Mouse (Mus musculus) left cerebral cortex, adult 8-10 months (tissue): ENCODE measurements at regions not wholly inside any gene's neighbourhood (a gene's known extent, or its start where the extent isn't known, plus 50 kb on each side); places are given as distances from the start of the nearest gene placed in this dataset.
"Not testable (repeated sequence)": the region's sequence is repeated elsewhere in the genome, so short reads cannot be mapped to it uniquely, and the experiment has no call there.

ENCODE experiments used
- DNase-seq, 2 experiments: peaks; one replicate each; pipeline ENCODE4 v3.0.0; 2022; ENCODE audit warnings: low spot score in 2 of 2

- no peak for DNase-seq
These were observed 122.4 kb downstream of the Phf3 start for GRCm38 (mm10) chr1:30751138-30751907.

GRCm38 (mm10) chr1:30741955-30742354 lies 131.8 kb downstream of the Phf3 start:
- DNase-seq: no peak

- peak; percentile 45 to 60 for DNase-seq
These were observed 132.9 kb downstream of the Phf3 start for GRCm38 (mm10) chr1:30740831-30741230.

GRCm38 (mm10) chr1:30721519-30721918 lies 152.2 kb downstream of the Phf3 start:
- no peak for DNase-seq

GRCm38 (mm10) chr1:30720829-30721228 lies 152.9 kb downstream of the Phf3 start:
- no peak for DNase-seq

- DNase-seq: no peak
These were observed 155.1 kb downstream of the Phf3 start for GRCm38 (mm10) chr1:30718578-30718977.

GRCm38 (mm10) chr1:30716346-30716745 lies 157.4 kb downstream of the Phf3 start:
- no peak for DNase-seq

- DNase-seq: peak in 1 of 2 experiments; percentile 47
These were observed 172.6 kb downstream of the Phf3 start for GRCm38 (mm10) chr1:30701116-30701515.

GRCm38 (mm10) chr1:30700399-30701081 lies 173.2 kb downstream of the Phf3 start:
- DNase-seq: peak in 1 of 2 experiments; percentile 23

- no peak for DNase-seq
These were observed 177.4 kb downstream of the Phf3 start for GRCm38 (mm10) chr1:30696342-30696741.

- DNase-seq: peak in 1 of 2 experiments; percentile 39
These were observed 188.4 kb downstream of the Phf3 start for GRCm38 (mm10) chr1:30685318-30685717.

GRCm38 (mm10) chr1:30683889-30684288 lies 189.8 kb downstream of the Phf3 start:
- DNase-seq: no peak

GRCm38 (mm10) chr1:30639807-30640206 lies 233.9 kb downstream of the Phf3 start:
- no peak for DNase-seq

GRCm38 (mm10) chr1:30632760-30633159 lies 241.0 kb downstream of the Phf3 start:
- no peak for DNase-seq

- DNase-seq: not testable (repeated sequence)
These were observed 245.9 kb downstream of the Phf3 start for GRCm38 (mm10) chr1:30627796-30628195.

- no peak for DNase-seq
These were observed 278.5 kb downstream of the Phf3 start for GRCm38 (mm10) chr1:30595122-30595730.

- no peak for DNase-seq
These were observed 279.7 kb downstream of the Phf3 start for GRCm38 (mm10) chr1:30594036-30594435.

GRCm38 (mm10) chr1:30590721-30591120 lies 283.0 kb downstream of the Phf3 start:
- DNase-seq: no peak

- peak in 1 of 2 experiments; percentile 15 for DNase-seq
These were observed 284.8 kb downstream of the Phf3 start for GRCm38 (mm10) chr1:30588885-30589284.

GRCm38 (mm10) chr1:30588336-30588735 lies 285.4 kb downstream of the Phf3 start:
- peak in 1 of 2 experiments; percentile 37 for DNase-seq

GRCm38 (mm10) chr1:30584806-30585205 lies 288.9 kb downstream of the Phf3 start:
- no peak for DNase-seq

GRCm38 (mm10) chr1:30583860-30584259 lies 289.9 kb downstream of the Phf3 start:
- no peak for DNase-seq
